Mouse (Mus musculus) limb, embryonic 12.5 days (tissue): ENCODE results near the gene Methig1. TPM values are rescaled to one million over a fixed set of nuclear protein-coding genes. Genes with fewer than 3 reads are reported as not detected.
A peak's percentile ranks its signal among the peaks of the same experiment; 100 is the strongest.
"Not testable (repeated sequence)": the region's sequence is repeated elsewhere in the genome, so short reads cannot be mapped to it uniquely, and the experiment has no call there.

Experiments
- ATAC-seq: fragments of 200-750 bp; cut with Nextera tagmentation; 2 replicates; pipeline ENCODE4 v1.8.0; 2017; ENCODE audit warnings: low read depth, moderate TSS enrichment; ENCODE audit not compliant: insufficient number of reproducible peaks, insufficient read depth, low FRiP score, low TSS enrichment
- H3K27ac ChIP-seq: fragments of 300-500 bp; sonication (generic); 2 replicates; pipeline ENCODE4 v1.5.1; 2016; ENCODE audit warnings: mild to moderate bottlenecking, moderate library complexity
- H3K27me3 ChIP-seq: fragments of 300-500 bp; sonication (generic); 2 replicates; pipeline ENCODE4 v1.6.1; 2016; ENCODE audit warnings: mild to moderate bottlenecking, moderate library complexity
- H3K36me3 ChIP-seq: fragments of 300-500 bp; sonication (generic); 2 replicates; pipeline ENCODE4 v1.6.1; 2016; ENCODE audit warnings: mild to moderate bottlenecking, moderate library complexity
- H3K4me1 ChIP-seq: fragments of 300-500 bp; sonication (generic); replicated peaks from 2 replicates; pipeline ENCODE4 v1.6.1; 2016
- H3K4me2 ChIP-seq: fragments of 300-500 bp; sonication (generic); 2 replicates; pipeline ENCODE4 v1.6.1; 2016; ENCODE audit warnings: mild to moderate bottlenecking, moderate library complexity
- H3K4me3 ChIP-seq: fragments of 300-500 bp; sonication (generic); replicated peaks from 2 replicates; pipeline ENCODE4 v1.5.1; 2016; ENCODE audit warnings: mild to moderate bottlenecking
- H3K9ac ChIP-seq: fragments of 300-500 bp; sonication (generic); replicated peaks from 2 replicates; pipeline ENCODE4 v1.6.1; 2016; ENCODE audit warnings: mild to moderate bottlenecking, moderate library complexity
- H3K9me3 ChIP-seq: fragments of 300-500 bp; sonication (generic); 2 replicates; pipeline ENCODE4 v1.6.1; 2016; ENCODE audit warnings: mild to moderate bottlenecking, moderate library complexity
- WGBS: fragments of 180-500 bp; shearing (Covaris S2); methylation state at CpG from one replicate; pipeline ENCODE4 v1.1.7; 2016; 5-methylcytosine and 5-hydroxymethylcytosine counted together
- polyA plus RNA-seq: library from polyadenylated mRNA; unstranded; fragments of >200 nt; fragmentation: Nextera tagmentation; extraction: Ambion mirVana; gene quantifications from 2 replicates; pipeline ENCODE4 v1.2.1, GENCODE M21; 2016

Gene Methig1
- polyA plus RNA-seq, 1 experiment from 2014 or later, result 0.21 TPM

- Histone ChIP-seq H3K27me3 (no peaks in the 10 kb centered on the region), H3K4me1 (peaks cover 26% of the 10 kb centered on the region), H3K36me3 (peaks cover 11% of the 10 kb centered on the region; the same call in 1 of the 2 replicates), H3K4me2 (no peak overlapping the region), H3K9me3 (no peaks in the 10 kb centered on the region), H3K27ac (no peak overlapping the region), H3K4me3 (no peak overlapping the region), H3K9ac (no peak overlapping the region)
- no peak for ATAC-seq
- WGBS, result 89% methylated on average over 8 of the region's 8 CpGs
Observed at GRCm38 (mm10) chr15:100415684-100416083, 62.7 kb downstream of the Methig1 start.

GRCm38 (mm10) chr15:100417854-100418450 lies 65.0 kb downstream of the Methig1 start:
- H3K36me3 ChIP-seq, result no peaks in the 10 kb centered on the region
- H3K27ac ChIP-seq, result no peak overlapping the region
- ATAC-seq, result no peak
- H3K9me3 ChIP-seq, result no peaks in the 10 kb centered on the region
- peaks cover 42% of the 10 kb centered on the region for H3K4me1 ChIP-seq
- H3K9ac ChIP-seq, result no peak overlapping the region
- WGBS, result 92% methylated on average over 9 of the region's 9 CpGs
- no peak overlapping the region for H3K4me3 ChIP-seq
- H3K27me3 ChIP-seq, result no peaks in the 10 kb centered on the region
- H3K4me2 ChIP-seq, result no peak overlapping the region

GRCm38 (mm10) chr15:100419311-100419710 lies 66.4 kb downstream of the Methig1 start:
- Histone ChIP-seq H3K4me1 (peaks cover 45% of the 10 kb centered on the region), H3K9ac (no peak overlapping the region; the same call in 1 of the 2 replicates), H3K4me3 (no peak overlapping the region), H3K27me3 (peaks cover 6% of the 10 kb centered on the region), H3K4me2 (peak overlapping the region; percentile 7), H3K9me3 (no peaks in the 10 kb centered on the region), H3K27ac (no peak overlapping the region), H3K36me3 (no peaks in the 10 kb centered on the region)
- 56% methylated on average over 8 of the region's 8 CpGs for WGBS
- no peak for ATAC-seq

- H3K36me3 ChIP-seq, result no peaks in the 10 kb centered on the region
- no peak overlapping the region for H3K4me3 ChIP-seq
- peak overlapping the region; percentile 7; the same call in 1 of the 2 replicates for H3K4me2 ChIP-seq
- peak overlapping the region; percentile 31; the same call in 1 of the 2 replicates for H3K9ac ChIP-seq
- peaks cover 8% of the 10 kb centered on the region for H3K27me3 ChIP-seq
- peaks cover 52% of the 10 kb centered on the region for H3K4me1 ChIP-seq
- no peaks in the 10 kb centered on the region for H3K9me3 ChIP-seq
- ATAC-seq, result no peak
- no peak overlapping the region for H3K27ac ChIP-seq
- 60% methylated on average over 9 of the region's 9 CpGs for WGBS
Observed at GRCm38 (mm10) chr15:100419901-100420745, 67.2 kb downstream of the Methig1 start.

GRCm38 (mm10) chr15:100421059-100421757 lies 68.3 kb downstream of the Methig1 start:
- Histone ChIP-seq H3K36me3 (no peaks in the 10 kb centered on the region), H3K27me3 (peaks cover 8% of the 10 kb centered on the region), H3K9me3 (0 out of 2 replicates have a peak, but pooled peaks cover 5% of the 10 kb centered on the region), H3K4me1 (peaks cover 51% of the 10 kb centered on the region), H3K4me2 (peak overlapping the region; percentile 93), H3K4me3 (no peak overlapping the region; the same call in 1 of the 2 replicates), H3K27ac (no peak overlapping the region), H3K9ac (no peak overlapping the region)
- WGBS, result 39% methylated on average over 8 of the region's 8 CpGs
- ATAC-seq, result no peak

GRCm38 (mm10) chr15:100421758-100422197 lies 68.8 kb downstream of the Methig1 start, which contains the start of gene Gm5475:
Gene Gm5475 (plus strand): TSS chr15:100422147.
- 19% methylated on average over 3 of the region's 3 CpGs for WGBS
- Histone ChIP-seq H3K4me1 (peaks cover 49% of the 10 kb centered on the region), H3K9ac (peak within 1 kb of the TSS; percentile 91), H3K4me2 (peak within 1 kb of the TSS; percentile 93), H3K27ac (0 out of 2 replicates have a peak within 1 kb of the TSS, but pooled peaks have one; percentile 45), H3K4me3 (peak within 1 kb of the TSS; percentile 95)
- not testable (repeated sequence) for ATAC-seq, H3K36me3 ChIP-seq, H3K9me3 ChIP-seq, H3K27me3 ChIP-seq

GRCm38 (mm10) chr15:100422476-100422875 lies 69.5 kb downstream of the Methig1 start:
- under 1% methylated on average over 44 of the region's 44 CpGs for WGBS
- peaks cover 49% of the 10 kb centered on the region for H3K4me1 ChIP-seq
- peak; percentile 48; the same call in 1 of the 2 replicates for ATAC-seq

GRCm38 (mm10) chr15:100422899-100423860 lies 70.2 kb downstream of the Methig1 start:
- Histone ChIP-seq H3K4me3 (peak overlapping the region; percentile 95), H3K9ac (peak overlapping the region; percentile 91), H3K4me2 (peak overlapping the region; percentile 93), H3K9me3 (0 out of 2 replicates have a peak, but pooled peaks cover 5% of the 10 kb centered on the region), H3K4me1 (peaks cover 49% of the 10 kb centered on the region), H3K36me3 (no peaks in the 10 kb centered on the region), H3K27me3 (peaks cover 8% of the 10 kb centered on the region), H3K27ac (0 out of 2 replicates have a peak overlapping the region, but pooled peaks have one; percentile 45)
- under 1% methylated on average over 57 of the region's 65 CpGs for WGBS
- ATAC-seq, result peak; percentile 94

More at GRCm38 (mm10) chr15:100422476-100422875, 69.5 kb downstream of the Methig1 start:
- H3K9ac ChIP-seq, result peak overlapping the region; percentile 91
- H3K27ac ChIP-seq, result 0 out of 2 replicates have a peak overlapping the region, but pooled peaks have one; percentile 45
- 0 out of 2 replicates have a peak, but pooled peaks cover 5% of the 10 kb centered on the region for H3K9me3 ChIP-seq
- H3K36me3 ChIP-seq, result no peaks in the 10 kb centered on the region
- H3K27me3 ChIP-seq, result peaks cover 8% of the 10 kb centered on the region
- H3K4me2 ChIP-seq, result peak overlapping the region; percentile 93
- peak overlapping the region; percentile 95 for H3K4me3 ChIP-seq

GRCm38 (mm10) chr15:100423916-100424315 lies 71.0 kb downstream of the Methig1 start:
- WGBS, result 2% methylated on average over 14 of the region's 14 CpGs
- Histone ChIP-seq H3K9ac (peak overlapping the region; percentile 37; the same call in 1 of the 2 replicates), H3K4me1 (peaks cover 49% of the 10 kb centered on the region), H3K9me3 (0 out of 2 replicates have a peak, but pooled peaks cover 5% of the 10 kb centered on the region), H3K27ac (no peak overlapping the region), H3K36me3 (no peaks in the 10 kb centered on the region), H3K4me2 (peak overlapping the region; percentile 93), H3K4me3 (peak overlapping the region; percentile 95), H3K27me3 (peaks cover 8% of the 10 kb centered on the region)
- ATAC-seq, result no peak
